Mouse (Mus musculus) erythroblast, adult 5-6 weeks (primary cell): ENCODE data around the gene Mphosph6. TPM values are rescaled to one million over a fixed set of nuclear protein-coding genes. Genes with fewer than 3 reads are reported as not detected.
A peak's percentile ranks its signal among the peaks of the same experiment; 100 is the strongest.

ENCODE experiments used
- ATAC-seq: replicated peaks from 2 replicates; pipeline ENCODE4 v1.8.0; 2016; ENCODE audit warnings: moderate number of reproducible peaks, mild to moderate bottlenecking, moderate TSS enrichment, inconsistent platforms; ENCODE audit not compliant: poor library complexity, low FRiP score, severe bottlenecking
- total RNA-seq, 2 experiments: library from RNA; stranded (forward) in 1 of 2; stranded (reverse) in 1 of 2; fragments of 150-400 nt in 1 of 2; fragments of 200-764, 138-1000 nt in 1 of 2; gene quantifications; 2 replicates each; pipeline versions ENCODE4 v1.2.3 to v1.2.4; 2015 to 2017; ENCODE audit warnings: low replicate concordance in 2 of 2

Mphosph6 gene
- total RNA-seq, 2 experiments from 2014 or later: 6.3 to 10.4 TPM

DNA sequence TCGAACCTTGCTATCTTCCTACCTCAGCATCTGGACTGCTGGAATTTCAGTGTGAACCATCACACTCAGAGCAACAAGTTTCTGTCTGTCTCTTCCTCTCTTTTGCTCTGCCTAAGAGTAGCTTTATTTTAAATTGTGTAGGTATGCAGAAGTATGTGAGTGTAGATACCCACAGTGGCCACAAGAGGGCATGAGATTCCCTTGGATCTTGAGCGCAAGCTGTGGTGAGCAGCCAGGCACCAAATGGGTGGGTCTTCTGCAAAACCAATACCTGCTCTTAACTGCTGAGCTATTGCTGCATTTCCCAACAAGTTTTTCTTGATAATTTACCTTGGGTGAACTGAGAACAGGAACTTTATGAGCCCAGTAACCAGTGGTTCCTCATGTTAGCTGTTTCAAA lies 29.6 kb downstream of the Mphosph6 start:
- peak; percentile 94 for ATAC-seq

DNA sequence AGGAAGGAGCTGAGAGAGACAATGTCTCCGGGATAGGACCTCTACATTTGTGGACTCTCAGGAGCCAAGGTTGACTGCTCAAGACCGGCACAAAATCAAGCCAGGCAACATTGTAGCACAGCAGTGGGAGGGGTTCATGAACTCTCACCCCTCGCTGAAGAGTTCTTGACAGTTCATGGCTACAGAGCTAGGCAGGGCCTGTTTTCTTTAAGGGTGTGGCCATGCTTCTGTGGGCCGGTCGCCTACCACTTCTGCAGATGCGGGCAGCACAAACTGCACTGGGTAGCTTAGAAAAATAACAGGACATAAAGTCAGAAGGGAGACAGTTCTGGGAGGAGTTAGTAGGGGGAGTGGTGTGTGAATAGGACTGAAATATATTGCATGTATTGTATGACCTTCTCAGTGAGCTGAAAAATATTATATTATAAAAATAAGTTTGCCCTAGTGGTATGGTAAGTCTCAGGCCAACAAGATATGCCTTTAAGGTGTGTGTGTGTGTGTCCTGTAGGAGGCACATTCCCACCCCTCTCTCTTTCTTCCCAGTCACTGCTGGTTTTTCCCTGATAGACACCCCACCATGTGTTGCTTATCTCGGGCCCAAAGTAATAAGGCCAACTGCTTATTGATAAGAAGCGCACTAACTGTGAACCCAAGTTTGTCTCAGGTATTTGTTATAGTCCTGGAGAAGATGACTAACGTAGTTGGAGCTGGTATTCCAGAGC lies 30.5 kb downstream of the Mphosph6 start:
- ATAC-seq: no peak

DNA sequence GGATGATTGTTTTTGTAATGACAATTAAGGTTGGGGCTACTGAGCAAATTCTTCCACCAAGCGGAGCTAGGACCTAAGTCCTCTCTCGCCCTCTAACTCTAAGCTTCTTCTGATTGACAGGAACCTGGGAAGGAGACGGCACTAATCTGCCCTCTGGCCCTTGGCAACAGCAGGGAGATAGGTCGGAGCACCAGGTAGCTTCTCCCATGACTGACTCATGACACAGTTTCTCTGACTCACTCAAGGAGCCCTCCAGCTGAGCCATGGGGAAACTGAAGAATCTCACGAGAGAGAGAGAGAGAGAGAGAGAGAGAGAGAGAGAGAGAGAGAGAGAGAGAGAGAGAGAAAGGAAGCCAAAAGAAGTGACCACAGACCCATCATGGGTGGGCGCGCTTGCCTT lies 32.8 kb downstream of the Mphosph6 start:
- no peak for ATAC-seq

DNA sequence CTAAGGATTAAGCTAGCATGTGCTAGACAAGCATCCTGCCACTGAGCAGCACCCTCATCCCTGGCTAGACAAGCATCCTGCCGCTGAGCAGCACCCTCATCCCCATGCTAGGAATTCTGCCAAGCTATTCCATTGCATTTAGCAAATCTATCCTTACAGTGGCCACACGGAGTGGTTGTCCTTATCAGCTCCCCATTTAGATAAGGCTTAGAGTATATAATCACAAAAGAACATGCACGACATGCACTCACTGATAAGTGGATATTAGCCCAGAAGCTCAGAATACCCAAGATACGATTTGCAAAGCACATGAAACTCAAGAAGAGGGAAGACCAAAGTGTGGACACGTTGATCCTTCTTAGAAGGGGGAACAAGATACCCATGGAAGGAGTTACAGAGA lies 35.8 kb downstream of the Mphosph6 start:
- ATAC-seq: no peak

DNA sequence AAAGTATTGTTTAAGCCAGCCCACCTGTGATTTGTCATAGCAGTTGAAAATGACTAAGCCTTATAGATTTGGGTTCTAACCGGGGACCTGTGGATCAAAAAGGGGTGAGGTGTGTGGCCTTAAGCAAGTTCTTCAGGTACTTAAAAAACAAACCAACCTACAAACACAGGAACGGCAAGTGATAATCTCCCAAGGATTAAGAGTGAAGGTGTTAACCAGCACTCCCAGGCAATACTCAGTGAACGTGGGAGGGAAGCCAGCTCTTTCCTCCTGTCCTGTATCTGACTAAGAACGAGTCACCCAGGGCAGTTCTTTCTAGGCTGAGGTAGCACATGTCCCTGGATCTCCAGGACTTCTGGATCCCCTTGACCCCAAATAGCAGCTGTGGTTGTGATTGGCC lies 37.1 kb downstream of the Mphosph6 start:
- ATAC-seq: no peak

DNA sequence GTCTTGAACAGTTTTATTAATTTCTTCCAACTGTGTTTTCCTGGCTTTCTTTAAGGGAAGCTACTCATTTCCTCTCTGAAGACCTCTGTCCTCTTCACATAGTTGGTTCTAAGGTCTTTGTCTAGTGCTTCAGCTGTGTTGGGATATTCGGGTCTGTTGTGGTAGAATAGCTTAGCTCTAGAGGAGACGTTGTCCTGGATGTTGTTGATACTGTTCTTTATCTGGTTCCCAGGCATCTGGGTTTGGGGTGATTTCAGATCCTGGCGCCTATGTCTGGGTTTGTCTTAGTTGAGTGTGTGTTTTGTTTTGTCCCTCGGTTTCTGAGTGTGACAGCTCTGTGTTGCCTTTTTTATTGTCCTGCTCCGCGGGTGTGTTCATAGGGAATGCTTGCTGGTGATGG lies 39.0 kb downstream of the Mphosph6 start:
- ATAC-seq: no peak

DNA sequence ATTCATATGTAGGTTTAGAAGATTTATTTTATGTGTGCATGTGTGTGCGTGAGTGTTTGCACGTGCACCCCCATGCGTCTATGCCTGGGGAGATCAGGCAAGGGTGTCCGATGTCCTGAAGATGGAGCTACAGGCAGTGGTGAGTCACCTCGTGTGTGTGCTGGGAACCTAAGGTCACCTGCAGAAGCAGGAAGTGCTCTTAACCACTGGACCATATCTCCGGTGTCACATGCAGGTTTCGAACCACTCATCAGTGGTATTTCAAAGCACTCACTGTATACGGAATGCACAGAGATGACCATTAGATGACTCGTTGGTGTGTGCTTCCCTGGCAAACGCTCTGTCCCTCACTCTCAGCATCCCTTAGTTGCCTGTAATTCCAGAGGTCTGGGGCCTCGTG lies 43.8 kb downstream of the Mphosph6 start:
- ATAC-seq: no peak

DNA sequence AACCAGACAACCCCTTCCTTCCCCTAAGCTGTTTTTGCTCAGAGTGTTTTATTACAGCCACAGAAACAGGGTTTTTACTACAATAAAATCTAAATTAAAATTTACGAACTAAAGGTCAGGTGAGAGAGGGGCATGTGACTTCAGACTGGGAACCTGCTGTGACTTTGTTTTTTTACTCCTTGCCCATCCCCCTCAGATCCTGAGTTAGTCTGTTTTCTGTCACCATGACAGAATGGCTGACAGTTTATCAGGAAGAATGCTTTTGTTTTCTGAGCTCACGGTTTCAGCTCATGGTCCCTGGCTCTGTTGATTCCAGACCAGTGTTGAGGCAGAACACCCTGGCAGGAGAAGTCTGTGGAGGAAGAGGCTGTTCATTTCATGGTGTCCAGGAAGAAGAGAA lies 52.3 kb downstream of the Mphosph6 start:
- ATAC-seq: no peak

DNA sequence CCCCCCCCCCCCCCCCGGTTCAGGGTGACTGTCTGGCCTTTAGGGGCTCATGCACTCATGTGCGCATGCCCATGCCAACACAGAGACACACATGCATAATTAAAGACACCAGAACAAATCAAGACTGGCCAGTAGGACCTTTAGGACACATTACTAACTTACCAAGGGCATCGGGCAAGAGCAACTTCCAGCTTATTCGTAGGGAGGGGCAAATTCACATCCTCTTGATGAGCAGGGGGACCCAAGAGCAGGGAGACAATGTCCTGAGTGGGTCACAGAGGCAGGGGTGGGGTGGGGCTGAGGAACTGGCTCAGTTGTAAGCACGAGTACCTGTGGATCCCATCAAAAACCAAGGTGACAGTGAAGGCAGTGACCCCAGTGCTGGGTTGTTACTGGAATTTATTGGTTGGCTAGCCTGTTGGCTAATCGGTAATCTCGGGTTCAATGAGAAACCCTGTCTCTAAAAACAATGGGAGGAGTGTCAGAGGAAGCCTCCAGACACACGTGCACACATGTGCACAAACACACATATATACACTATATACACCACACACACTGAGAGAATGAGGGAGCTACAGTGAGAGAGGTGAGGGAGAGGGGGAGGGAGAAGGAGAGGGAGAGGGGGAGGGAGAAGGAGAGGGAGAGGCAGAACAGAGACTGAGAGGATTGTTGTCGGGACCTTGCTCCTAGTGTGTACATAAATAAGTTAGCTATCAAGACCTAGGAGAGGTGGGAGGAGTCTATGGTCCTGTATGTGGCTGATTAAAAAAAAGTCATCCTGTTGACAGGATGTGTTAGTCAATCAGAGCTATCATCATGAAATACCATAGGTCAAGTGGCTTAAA lies 53.6 kb downstream of the Mphosph6 start:
- ATAC-seq: no peak

DNA sequence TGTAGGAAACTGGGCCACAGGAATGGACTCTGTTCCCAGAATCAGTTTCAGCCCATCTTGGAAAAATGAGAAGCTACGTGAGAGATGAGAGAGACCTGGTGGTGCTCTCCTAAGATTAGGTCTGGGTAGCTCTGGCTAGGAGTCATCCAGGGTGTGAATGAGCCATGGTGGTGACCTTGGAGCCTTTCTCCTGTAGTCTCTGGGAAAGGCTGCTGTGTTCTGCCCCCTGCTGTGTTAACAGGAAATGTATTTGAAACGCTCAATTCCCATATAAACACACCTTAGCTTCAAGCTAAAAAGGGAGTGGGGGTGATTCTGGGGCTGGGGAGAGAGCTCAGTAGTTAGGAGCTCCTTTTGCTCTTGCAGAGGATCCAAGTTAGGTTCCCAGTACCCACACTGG lies 54.3 kb downstream of the Mphosph6 start:
- no peak for ATAC-seq

DNA sequence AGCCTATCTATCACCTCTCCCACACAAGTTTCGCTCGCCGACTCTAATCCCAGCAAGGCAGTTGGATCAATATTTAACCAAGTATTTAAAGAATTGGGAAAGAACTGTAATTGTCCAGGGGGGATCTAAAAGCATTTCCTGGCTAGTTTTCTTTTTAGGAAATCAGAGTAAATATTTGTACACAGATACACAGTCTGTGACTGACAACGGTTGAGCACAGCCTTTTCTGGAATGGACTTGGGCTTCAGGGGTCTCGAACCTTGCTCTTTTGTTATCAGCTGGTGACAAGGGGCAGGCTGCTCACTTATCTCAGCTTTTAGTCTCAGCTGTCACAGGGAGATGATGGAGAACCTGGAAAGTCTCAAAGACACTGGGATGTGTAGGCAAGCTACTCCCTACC lies 55.1 kb downstream of the Mphosph6 start:
- no peak for ATAC-seq

DNA sequence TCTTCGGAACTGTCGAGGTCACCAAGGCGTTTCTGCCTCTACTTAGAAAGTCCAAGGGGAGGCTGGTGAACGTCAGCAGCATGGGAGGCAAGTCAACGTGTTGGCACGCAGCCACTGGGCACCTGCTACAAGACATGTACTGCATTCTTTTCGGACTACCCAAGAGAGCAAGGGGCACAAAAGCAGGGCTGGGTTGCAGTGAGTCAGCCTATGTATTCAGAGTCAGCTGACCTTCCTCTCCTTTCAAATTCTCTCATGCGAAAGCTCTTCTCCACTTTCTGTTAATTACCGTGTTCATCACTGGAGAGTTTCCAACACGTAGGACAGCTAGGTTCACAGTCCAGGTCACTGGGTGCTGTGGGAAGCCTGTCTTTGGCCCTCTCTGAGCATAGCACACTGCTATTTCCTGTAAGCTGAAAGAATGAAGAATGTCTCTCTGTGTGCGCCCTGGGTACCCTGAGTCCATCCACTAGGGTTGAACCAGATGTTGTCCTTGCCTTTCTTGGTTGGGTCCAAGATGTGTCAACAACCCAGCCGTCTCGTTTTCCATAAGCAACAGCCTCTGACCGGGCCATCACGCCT lies 59.2 kb downstream of the Mphosph6 start:
- ATAC-seq: no peak

Other genes with a start within 250 kb of the Mphosph6 start
- 0.96 and 4.0 TPM in 2 replicates for gene Sdr42e1, start 128.3 kb downstream of the Mphosph6 start, total RNA-seq (2015; ENCODE audit: low replicate concordance)
- 0.42 TPM in 1 of 2 replicates, not detected in the other for gene Sdr42e1, start 128.3 kb downstream of the Mphosph6 start, total RNA-seq (2017; ENCODE audit: low replicate concordance)
- not detected in 2 replicates for gene Hsd17b2, start 100.0 kb downstream of the Mphosph6 start, total RNA-seq (2015; ENCODE audit: low replicate concordance)
- gene Hsd17b2, start 100.0 kb downstream of the Mphosph6 start, total RNA-seq (2017; ENCODE audit: low replicate concordance): 1.0 TPM in 1 of 2 replicates, not detected in the other